Mouse (Mus musculus): Measurements from ENCODE around the gene Cebpzos. TPM values are rescaled to one million over a fixed set of nuclear protein-coding genes. Genes with fewer than 3 reads are reported as not detected.

The Cebpzos gene
- total and polyA plus RNA-seq, 3 experiments, result 4.1 to 76.5 (median 20.5) TPM

GRCm38 (mm10) chr17:78966092-78966883, 50.0 kb downstream of the Cebpzos start:
- no peaks in the 10 kb centered on the region for H3K9me3 ChIP-seq (replicated peaks)
- H3K27me3 ChIP-seq (ENCODE audit: insufficient read depth, low read length), result peaks cover 4% of the 10 kb centered on the region; the same call in 1 of the 2 replicates
- no peaks in the 10 kb centered on the region for H3K36me3 ChIP-seq (replicated peaks)
- no peaks in the 10 kb centered on the region for H3K4me1 ChIP-seq (ENCODE audit: insufficient read depth, low read depth, low read length)
- no peak for DNase-seq (ENCODE audit: low spot score)
- TF ChIP-seq GATA2 (IDR thresholded peaks at IDR 0.05; ENCODE audit: borderline replicate concordance, low read depth, low read length) (no peak), TAL1 (conservative IDR thresholded peaks at IDR 0.05; ENCODE audit: low read depth, low read length) (no peak), POLR2AphosphoS5 (IDR thresholded peaks at IDR 0.05; ENCODE audit: insufficient replicate concordance, low read depth, low read length) (no peak), GATA1 (IDR thresholded peaks at IDR 0.05; ENCODE audit: borderline replicate concordance, low read length) (no peak), CTCF (IDR thresholded peaks at IDR 0.05; ENCODE audit: low read depth, low read length) (no peak)
- ATAC-seq (ENCODE audit: extremely low read depth, insufficient number of reproducible peaks, low FRiP score, poor library complexity, severe bottlenecking), result no peak
- H3K4me3 ChIP-seq (ENCODE audit: low read depth, low read length), result no peak overlapping the region

- no peak for ATAC-seq (ENCODE audit: extremely low read depth, insufficient number of reproducible peaks, low FRiP score, poor library complexity, severe bottlenecking)
- TF ChIP-seq POLR2AphosphoS5 (IDR thresholded peaks at IDR 0.05; ENCODE audit: insufficient replicate concordance, low read depth, low read length) (no peak), GATA2 (IDR thresholded peaks at IDR 0.05; ENCODE audit: borderline replicate concordance, low read depth, low read length) (no peak), TAL1 (conservative IDR thresholded peaks at IDR 0.05; ENCODE audit: low read depth, low read length) (no peak), GATA1 (IDR thresholded peaks at IDR 0.05; ENCODE audit: borderline replicate concordance, low read length) (no peak), CTCF (IDR thresholded peaks at IDR 0.05; ENCODE audit: low read depth, low read length) (no peak)
- no peak for DNase-seq (ENCODE audit: low spot score)
- Histone ChIP-seq H3K4me3 (ENCODE audit: low read depth, low read length) (no peak overlapping the region), H3K4me1 (ENCODE audit: insufficient read depth, low read depth, low read length) (no peaks in the 10 kb centered on the region), H3K36me3 (replicated peaks) (no peaks in the 10 kb centered on the region), H3K9me3 (replicated peaks) (no peaks in the 10 kb centered on the region), H3K27me3 (ENCODE audit: insufficient read depth, low read length) (peaks cover 4% of the 10 kb centered on the region; the same call in 1 of the 2 replicates)
These were observed 52.2 kb downstream of the Cebpzos start for GRCm38 (mm10) chr17:78968500-78968899.

Other genes starting within 250 kb of the Cebpzos start
- 27.5 and 29.2 TPM in 2 replicates for gene Strn, start 179.3 kb upstream of the Cebpzos start, total RNA-seq (2014; fragmentation: Nextera tagmentation)
- 39.7 and 52.6 TPM in 2 replicates for gene Strn, start 179.3 kb upstream of the Cebpzos start, total RNA-seq (2017)
- 2.9 TPM in 2 replicates for gene Strn, start 179.3 kb upstream of the Cebpzos start, polyA plus RNA-seq (2012)
- 36.9 and 50.7 TPM in 2 replicates for gene Heatr5b, start 81.1 kb upstream of the Cebpzos start, total RNA-seq (2014; fragmentation: Nextera tagmentation)
- 25.1 and 27.2 TPM in 2 replicates for gene Heatr5b, start 81.1 kb upstream of the Cebpzos start, total RNA-seq (2017)
- gene Heatr5b, start 81.1 kb upstream of the Cebpzos start, polyA plus RNA-seq (2012), result 1.8 and 2.9 TPM in 2 replicates
- 21.1 and 39.9 TPM in 2 replicates for gene Gpatch11, start 80.9 kb upstream of the Cebpzos start, total RNA-seq (2014; fragmentation: Nextera tagmentation)
- 26.8 and 35.2 TPM in 2 replicates for gene Gpatch11, start 80.9 kb upstream of the Cebpzos start, total RNA-seq (2017)
- gene Gpatch11, start 80.9 kb upstream of the Cebpzos start, polyA plus RNA-seq (2012), result 1.5 and 4.4 TPM in 2 replicates
- gene Eif2ak2, start 33.9 kb upstream of the Cebpzos start, total RNA-seq (2014; fragmentation: Nextera tagmentation), result 40.1 and 40.3 TPM in 2 replicates
- gene Eif2ak2, start 33.9 kb upstream of the Cebpzos start, total RNA-seq (2017), result 51.8 and 59.9 TPM in 2 replicates
- gene Eif2ak2, start 33.9 kb upstream of the Cebpzos start, polyA plus RNA-seq (2012), result 15.9 and 17.5 TPM in 2 replicates
- gene Sult6b1, start 9.5 kb upstream of the Cebpzos start, total RNA-seq (2014; fragmentation: Nextera tagmentation), result not detected in 2 replicates
- gene Sult6b1, start 9.5 kb upstream of the Cebpzos start, total RNA-seq (2017), result 0.33 and 0.58 TPM in 2 replicates
- gene Sult6b1, start 9.5 kb upstream of the Cebpzos start, polyA plus RNA-seq (2012), result not detected in 2 replicates
- gene Cebpz, start 20.6 kb downstream of the Cebpzos start, total RNA-seq (2014; fragmentation: Nextera tagmentation), result 83.5 and 108 TPM in 2 replicates
- gene Cebpz, start 20.6 kb downstream of the Cebpzos start, total RNA-seq (2017), result 82.5 and 97.9 TPM in 2 replicates
- gene Cebpz, start 20.6 kb downstream of the Cebpzos start, polyA plus RNA-seq (2012), result 37.0 and 45.9 TPM in 2 replicates
- gene Ndufaf7, start 20.6 kb downstream of the Cebpzos start, total RNA-seq (2014; fragmentation: Nextera tagmentation), result 24.4 and 40.0 TPM in 2 replicates
- 46.4 and 49.4 TPM in 2 replicates for gene Ndufaf7, start 20.6 kb downstream of the Cebpzos start, total RNA-seq (2017)
- gene Ndufaf7, start 20.6 kb downstream of the Cebpzos start, polyA plus RNA-seq (2012), result 1.3 and 4.0 TPM in 2 replicates
- gene Prkd3, start 104.3 kb downstream of the Cebpzos start, total RNA-seq (2014; fragmentation: Nextera tagmentation), result 0.15 TPM in 1 of 2 replicates, not detected in the other
- gene Prkd3, start 104.3 kb downstream of the Cebpzos start, total RNA-seq (2017), result 0.12 and 0.16 TPM in 2 replicates
- not detected in 2 replicates for gene Prkd3, start 104.3 kb downstream of the Cebpzos start, polyA plus RNA-seq (2012)
- gene Qpct, start 135.4 kb downstream of the Cebpzos start, total RNA-seq (2014; fragmentation: Nextera tagmentation), result not detected in 2 replicates
- 0.06 and 0.16 TPM in 2 replicates for gene Qpct, start 135.4 kb downstream of the Cebpzos start, total RNA-seq (2017)
- not detected in 2 replicates for gene Qpct, start 135.4 kb downstream of the Cebpzos start, polyA plus RNA-seq (2012)

Data from G1E (cell line).